Mouse (Mus musculus) kidney, postnatal 0 days (tissue): ENCODE measurements around the gene Prickle2. TPM values are rescaled to one million over a fixed set of nuclear protein-coding genes. Genes with fewer than 3 reads are reported as not detected.
A peak's percentile ranks its signal among the peaks of the same experiment; 100 is the strongest.

ENCODE experiments used
- ATAC-seq: fragments of 200-750 bp; cut with Nextera tagmentation; replicated peaks from 2 replicates; pipeline ENCODE4 v1.8.0; 2017; ENCODE audit warnings: low read depth, moderate number of reproducible peaks, moderate TSS enrichment, moderate library complexity; ENCODE audit not compliant: low FRiP score
- DNase-seq: peaks from one replicate; pipeline ENCODE4 v3.0.0-alpha.2; 2016; ENCODE audit warnings: low spot score
- H3K27ac ChIP-seq: fragments of 300-500 bp; sonication (generic); 2 replicates; pipeline ENCODE4 v1.5.1; 2014; ENCODE audit warnings: mild to moderate bottlenecking
- H3K27me3 ChIP-seq: fragments of 300-500 bp; sonication (generic); 2 replicates; pipeline ENCODE4 v1.6.1; 2014; ENCODE audit warnings: low read length, mixed read lengths; ENCODE audit not compliant: insufficient read depth
- H3K36me3 ChIP-seq: fragments of 300-500 bp; sonication (generic); 2 replicates; pipeline ENCODE4 v1.6.1; 2014; ENCODE audit warnings: low read length, mixed read lengths; ENCODE audit not compliant: insufficient read depth
- H3K4me1 ChIP-seq: fragments of 300-500 bp; sonication (generic); replicated peaks from 2 replicates; pipeline ENCODE4 v1.6.1; 2014; ENCODE audit warnings: antibody characterized with exemption, low read length, mixed read lengths; ENCODE audit not compliant: insufficient read depth
- H3K4me2 ChIP-seq: fragments of 300-500 bp; sonication (generic); 2 replicates; pipeline ENCODE4 v1.6.1; 2014; ENCODE audit warnings: mild to moderate bottlenecking, low read length, moderate library complexity, mixed read lengths
- H3K4me3 ChIP-seq: fragments of 300-500 bp; sonication (generic); replicated peaks from 2 replicates; pipeline ENCODE4 v1.5.1; 2014; ENCODE audit warnings: low read depth, low read length
- H3K9ac ChIP-seq: fragments of 300-500 bp; sonication (generic); 2 replicates; pipeline ENCODE4 v1.6.1; 2014; ENCODE audit warnings: low read depth, low read length
- H3K9me3 ChIP-seq: fragments of 300-500 bp; sonication (generic); replicated peaks from 2 replicates; pipeline ENCODE4 v1.6.1; 2016; ENCODE audit warnings: low read length, inconsistent platforms, mixed read lengths
- CTCF ChIP-seq: IDR thresholded peaks from 2 replicates; pipeline ENCODE4 v1.5.1; 2016; ENCODE audit warnings: antibody characterized with exemption, low read depth, mild to moderate bottlenecking, moderate library complexity
- WGBS: fragments of 180-500 bp; shearing (Covaris S2); extraction: QIAGEN DNeasy Blood & Tissue Kit; methylation state at CpG from one replicate; pipeline ENCODE4 v1.1.7; 2014; 5-methylcytosine and 5-hydroxymethylcytosine counted together
- polyA plus RNA-seq: library from polyadenylated mRNA; unstranded; fragments of >200 nt; fragmentation: Nextera tagmentation; extraction: Ambion mirVana; gene quantifications from 2 replicates; pipeline ENCODE4 v1.2.1, GENCODE M21; 2015

The Prickle2 gene
- polyA plus RNA-seq, 1 experiment from 2014 or later: 3.3 TPM

- WGBS: 57% methylated on average over 5 of the region's 5 CpGs
- H3K9me3 ChIP-seq: no peaks in the 10 kb centered on the region
- H3K27me3 ChIP-seq: no peaks in the 10 kb centered on the region
- no peaks in the 10 kb centered on the region for H3K36me3 ChIP-seq
- no peak overlapping the region for H3K9ac ChIP-seq
- H3K4me1 ChIP-seq: 0 out of 2 replicates have a peak, but pooled peaks cover 7% of the 10 kb centered on the region
- no peak overlapping the region for H3K4me3 ChIP-seq
- no peak for TF ChIP-seq CTCF
- no peak overlapping the region for H3K27ac ChIP-seq
- no peak overlapping the region for H3K4me2 ChIP-seq
- no peak for DNase-seq
- no peak for ATAC-seq
These were observed 185.7 kb downstream of the Prickle2 start for GRCm38 (mm10) chr6:92520088-92520875.

- DNase-seq (no peak), ATAC-seq (no peak)
- no peak overlapping the region for H3K9ac ChIP-seq
- no peaks in the 10 kb centered on the region for H3K36me3 ChIP-seq
- H3K4me3 ChIP-seq: no peak overlapping the region
- H3K4me1 ChIP-seq: 0 out of 2 replicates have a peak, but pooled peaks cover 7% of the 10 kb centered on the region
- no peak for TF ChIP-seq CTCF
- no peak overlapping the region for H3K4me2 ChIP-seq
- H3K27ac ChIP-seq: no peak overlapping the region
- no peaks in the 10 kb centered on the region for H3K27me3 ChIP-seq
- 65% methylated on average over 6 of the region's 6 CpGs for WGBS
- H3K9me3 ChIP-seq: no peaks in the 10 kb centered on the region
These were observed 187.5 kb downstream of the Prickle2 start for GRCm38 (mm10) chr6:92518438-92518968.

- H3K27me3 ChIP-seq: no peaks in the 10 kb centered on the region
- no peaks in the 10 kb centered on the region for H3K36me3 ChIP-seq
- no peak overlapping the region for H3K4me2 ChIP-seq
- no peak overlapping the region; the same call in 1 of the 2 replicates for H3K27ac ChIP-seq
- TF ChIP-seq CTCF: no peak
- ATAC-seq: no peak
- H3K9ac ChIP-seq: no peak overlapping the region
- no peak overlapping the region for H3K4me3 ChIP-seq
- DNase-seq: peak; percentile 88
- 0 out of 2 replicates have a peak, but pooled peaks cover 7% of the 10 kb centered on the region for H3K4me1 ChIP-seq
- no peaks in the 10 kb centered on the region for H3K9me3 ChIP-seq
- WGBS: 36% methylated on average over 2 of the region's 2 CpGs
These were observed 189.0 kb downstream of the Prickle2 start for GRCm38 (mm10) chr6:92517002-92517401.

- 0 out of 2 replicates have a peak, but pooled peaks cover under 1% of the 10 kb centered on the region for H3K4me1 ChIP-seq
- no peaks in the 10 kb centered on the region for H3K27me3 ChIP-seq
- no peak overlapping the region for H3K4me3 ChIP-seq
- TF ChIP-seq CTCF: no peak
- DNase-seq (no peak), ATAC-seq (no peak)
- H3K36me3 ChIP-seq: no peaks in the 10 kb centered on the region
- no peak overlapping the region for H3K27ac ChIP-seq
- H3K9ac ChIP-seq: no peak overlapping the region
- WGBS: 90% methylated on average over 1 of the region's 1 CpGs
- no peak overlapping the region for H3K4me2 ChIP-seq
- H3K9me3 ChIP-seq: no peaks in the 10 kb centered on the region
These were observed 194.0 kb downstream of the Prickle2 start for GRCm38 (mm10) chr6:92512001-92512400.

GRCm38 (mm10) chr6:92509712-92510111 lies 196.2 kb downstream of the Prickle2 start:
- H3K4me2 ChIP-seq: no peak overlapping the region
- H3K36me3 ChIP-seq: no peaks in the 10 kb centered on the region
- no peak overlapping the region for H3K4me3 ChIP-seq
- no peak for TF ChIP-seq CTCF
- no peaks in the 10 kb centered on the region for H3K27me3 ChIP-seq
- no peaks in the 10 kb centered on the region for H3K4me1 ChIP-seq
- no peak for ATAC-seq
- WGBS: 70% methylated on average over 2 of the region's 2 CpGs
- no peaks in the 10 kb centered on the region for H3K9me3 ChIP-seq
- H3K27ac ChIP-seq: no peak overlapping the region
- no peak for DNase-seq
- no peak overlapping the region for H3K9ac ChIP-seq

- ATAC-seq (no peak), DNase-seq (no peak)
- no peaks in the 10 kb centered on the region for H3K36me3 ChIP-seq
- H3K27me3 ChIP-seq: no peaks in the 10 kb centered on the region
- TF ChIP-seq CTCF: no peak
- no peaks in the 10 kb centered on the region for H3K9me3 ChIP-seq
- H3K9ac ChIP-seq: no peak overlapping the region
- H3K4me3 ChIP-seq: no peak overlapping the region
- no peak overlapping the region for H3K4me2 ChIP-seq
- 64% methylated on average over 3 of the region's 3 CpGs for WGBS
- H3K4me1 ChIP-seq: no peaks in the 10 kb centered on the region
- no peak overlapping the region for H3K27ac ChIP-seq
These were observed 199.7 kb downstream of the Prickle2 start for GRCm38 (mm10) chr6:92506276-92506675.
